Mouse (Mus musculus): ENCODE results near the gene Cyth2. TPM values are rescaled to one million over a fixed set of nuclear protein-coding genes. Genes with fewer than 3 reads are reported as not detected.
A peak's percentile ranks its signal among the peaks of the same experiment; 100 is the strongest.

Cyth2 gene
- polyA plus RNA-seq, 1 experiment from 2014 or later = 176 TPM

- no peaks in the 10 kb centered on the region for H3K36me3 ChIP-seq (ENCODE audit: control insufficient read depth, insufficient read depth, low read length)
- peaks cover 23% of the 10 kb centered on the region for H3K4me1 ChIP-seq (ENCODE audit: control insufficient read depth, insufficient read depth, low read length)
- 0 out of 2 replicates have a peak, but pooled peaks cover 2% of the 10 kb centered on the region for H3K27me3 ChIP-seq (ENCODE audit: control insufficient read depth, insufficient read depth, low read length)
- under 1% methylated on average over 14 of the region's 14 CpGs for whole genome bisulfite sequencing
- H3K27ac ChIP-seq (replicated peaks; ENCODE audit: low read depth, low read length) = peak overlapping the region; percentile 70
- peak overlapping the region; percentile 90 for H3K4me2 ChIP-seq (ENCODE audit: low read depth, severe bottlenecking)
- ATAC-seq (ENCODE audit: insufficient number of reproducible peaks, low FRiP score, low TSS enrichment, low read depth) (peak; percentile 84), DNase-seq (ENCODE audit: low spot score) (peak; percentile 86)
- H3K4me3 ChIP-seq (ENCODE audit: low read depth, low read length) = peak overlapping the region; percentile 96
- peak overlapping the region; percentile 72 for H3K9ac ChIP-seq (ENCODE audit: low read length)
- H3K9me3 ChIP-seq (ENCODE audit: control insufficient read depth, low read length) = no peaks in the 10 kb centered on the region
Observed at GRCm38 (mm10) chr7:45786136-45786578, 28.2 kb downstream of the Cyth2 start.

GRCm38 (mm10) chr7:45785388-45786135 lies 28.8 kb downstream of the Cyth2 start:
- WGBS = 0% methylated on average over 38 of the region's 42 CpGs
- Histone ChIP-seq H3K9me3 (ENCODE audit: control insufficient read depth, low read length) (no peaks in the 10 kb centered on the region), H3K4me3 (ENCODE audit: low read depth, low read length) (peak overlapping the region; percentile 96), H3K27ac (replicated peaks; ENCODE audit: low read depth, low read length) (peak overlapping the region; percentile 70), H3K9ac (ENCODE audit: low read length) (peak overlapping the region; percentile 72), H3K27me3 (ENCODE audit: control insufficient read depth, insufficient read depth, low read length) (0 out of 2 replicates have a peak, but pooled peaks cover 2% of the 10 kb centered on the region), H3K4me1 (ENCODE audit: control insufficient read depth, insufficient read depth, low read length) (peaks cover 23% of the 10 kb centered on the region), H3K4me2 (ENCODE audit: low read depth, severe bottlenecking) (peak overlapping the region; percentile 90), H3K36me3 (ENCODE audit: control insufficient read depth, insufficient read depth, low read length) (no peaks in the 10 kb centered on the region)
- ATAC-seq (ENCODE audit: insufficient number of reproducible peaks, low FRiP score, low TSS enrichment, low read depth) = peak; percentile 28; the same call in 1 of the 2 replicates
- peak; percentile 65 for DNase-seq (ENCODE audit: low spot score)

GRCm38 (mm10) chr7:45784524-45785372 lies 29.6 kb downstream of the Cyth2 start, which contains the start of gene Sult2b1:
Gene Sult2b1, minus strand, starts transcription at chr7:45784669.
- Histone ChIP-seq H3K27me3 (ENCODE audit: control insufficient read depth, insufficient read depth, low read length) (0 out of 2 replicates have a peak, but pooled peaks cover 2% of the 10 kb centered on the region), H3K9me3 (ENCODE audit: control insufficient read depth, low read length) (no peaks in the 10 kb centered on the region), H3K4me1 (ENCODE audit: control insufficient read depth, insufficient read depth, low read length) (peaks cover 23% of the 10 kb centered on the region), H3K27ac (replicated peaks; ENCODE audit: low read depth, low read length) (peak within 1 kb of the TSS; percentile 70; the same call in 1 of the 2 replicates), H3K4me3 (ENCODE audit: low read depth, low read length) (peak within 1 kb of the TSS; percentile 96), H3K9ac (ENCODE audit: low read length) (peak within 1 kb of the TSS; percentile 72), H3K36me3 (ENCODE audit: control insufficient read depth, insufficient read depth, low read length) (no peaks in the 10 kb centered on the region), H3K4me2 (ENCODE audit: low read depth, severe bottlenecking) (peak within 1 kb of the TSS; percentile 90)
- ATAC-seq (ENCODE audit: insufficient number of reproducible peaks, low FRiP score, low TSS enrichment, low read depth) = peak; percentile 31; the same call in 1 of the 2 replicates
- 31% methylated on average over 17 of the region's 20 CpGs for WGBS
- DNase-seq (ENCODE audit: low spot score) = peak; percentile 93

- Histone ChIP-seq H3K27me3 (ENCODE audit: control insufficient read depth, insufficient read depth, low read length) (0 out of 2 replicates have a peak, but pooled peaks cover 2% of the 10 kb centered on the region), H3K27ac (replicated peaks; ENCODE audit: low read depth, low read length) (peak within 1 kb of the TSS; percentile 6; the same call in 1 of the 2 replicates), H3K4me1 (ENCODE audit: control insufficient read depth, insufficient read depth, low read length) (peaks cover 23% of the 10 kb centered on the region)
Observed at GRCm38 (mm10) chr7:45783511-45784091, 30.8 kb downstream of the Cyth2 start, which contains the start of gene Lmtk3. Gene Lmtk3, plus strand, starts transcription at chr7:45783738.

GRCm38 (mm10) chr7:45782271-45782670 lies 32.1 kb downstream of the Cyth2 start:
- no peaks in the 10 kb centered on the region for H3K9me3 ChIP-seq (ENCODE audit: control insufficient read depth, low read length)
- H3K4me1 ChIP-seq (ENCODE audit: control insufficient read depth, insufficient read depth, low read length) = peaks cover 21% of the 10 kb centered on the region
- no peak overlapping the region for H3K9ac ChIP-seq (ENCODE audit: low read length)
- no peaks in the 10 kb centered on the region for H3K36me3 ChIP-seq (ENCODE audit: control insufficient read depth, insufficient read depth, low read length)
- H3K27ac ChIP-seq (replicated peaks; ENCODE audit: low read depth, low read length) = no peak overlapping the region
- no peak for ATAC-seq (ENCODE audit: insufficient number of reproducible peaks, low FRiP score, low TSS enrichment, low read depth)
- H3K27me3 ChIP-seq (ENCODE audit: control insufficient read depth, insufficient read depth, low read length) = 0 out of 2 replicates have a peak, but pooled peaks cover 2% of the 10 kb centered on the region
- H3K4me3 ChIP-seq (ENCODE audit: low read depth, low read length) = no peak overlapping the region
- DNase-seq (ENCODE audit: low spot score) = no peak
- 75% methylated on average over 4 of the region's 4 CpGs for WGBS
- no peak overlapping the region for H3K4me2 ChIP-seq (ENCODE audit: low read depth, severe bottlenecking)

More at GRCm38 (mm10) chr7:45783511-45784091, 30.8 kb downstream of the Cyth2 start, which contains the start of gene Lmtk3:
- peak; percentile 82 for DNase-seq (ENCODE audit: low spot score)
- under 1% methylated on average over 38 of the region's 38 CpGs for WGBS
- Histone ChIP-seq H3K4me3 (ENCODE audit: low read depth, low read length) (peak within 1 kb of the TSS; percentile 62), H3K9ac (ENCODE audit: low read length) (peak within 1 kb of the TSS; percentile 68; the same call in 1 of the 2 replicates), H3K9me3 (ENCODE audit: control insufficient read depth, low read length) (no peaks in the 10 kb centered on the region), H3K36me3 (ENCODE audit: control insufficient read depth, insufficient read depth, low read length) (no peaks in the 10 kb centered on the region), H3K4me2 (ENCODE audit: low read depth, severe bottlenecking) (peak within 1 kb of the TSS; percentile 90)
- no peak; the same call in 1 of the 2 replicates for ATAC-seq (ENCODE audit: insufficient number of reproducible peaks, low FRiP score, low TSS enrichment, low read depth)

- WGBS = 32% methylated on average over 22 of the region's 22 CpGs
- ATAC-seq (ENCODE audit: insufficient number of reproducible peaks, low FRiP score, low TSS enrichment, low read depth) = no peak
- Histone ChIP-seq H3K4me1 (ENCODE audit: control insufficient read depth, insufficient read depth, low read length) (peaks cover 3% of the 10 kb centered on the region), H3K27ac (replicated peaks; ENCODE audit: low read depth, low read length) (no peak overlapping the region), H3K9me3 (ENCODE audit: control insufficient read depth, low read length) (no peaks in the 10 kb centered on the region), H3K4me2 (ENCODE audit: low read depth, severe bottlenecking) (0 out of 2 replicates have a peak overlapping the region, but pooled peaks have one; percentile 20), H3K4me3 (ENCODE audit: low read depth, low read length) (no peak overlapping the region), H3K36me3 (ENCODE audit: control insufficient read depth, insufficient read depth, low read length) (no peaks in the 10 kb centered on the region), H3K9ac (ENCODE audit: low read length) (no peak overlapping the region), H3K27me3 (ENCODE audit: control insufficient read depth, insufficient read depth, low read length) (0 out of 2 replicates have a peak, but pooled peaks cover 2% of the 10 kb centered on the region)
- DNase-seq (ENCODE audit: low spot score) = no peak
Observed at GRCm38 (mm10) chr7:45779081-45779641, 35.2 kb downstream of the Cyth2 start.

GRCm38 (mm10) chr7:45775237-45775636 lies 39.1 kb downstream of the Cyth2 start:
- H3K9ac ChIP-seq (ENCODE audit: low read length) = no peak overlapping the region
- H3K4me1 ChIP-seq (ENCODE audit: control insufficient read depth, insufficient read depth, low read length) = no peaks in the 10 kb centered on the region
- H3K36me3 ChIP-seq (ENCODE audit: control insufficient read depth, insufficient read depth, low read length) = no peaks in the 10 kb centered on the region
- no peaks in the 10 kb centered on the region for H3K27me3 ChIP-seq (ENCODE audit: control insufficient read depth, insufficient read depth, low read length)
- H3K4me3 ChIP-seq (ENCODE audit: low read depth, low read length) = no peak overlapping the region
- DNase-seq (ENCODE audit: low spot score) = no peak
- no peak overlapping the region for H3K4me2 ChIP-seq (ENCODE audit: low read depth, severe bottlenecking)
- H3K9me3 ChIP-seq (ENCODE audit: control insufficient read depth, low read length) = no peaks in the 10 kb centered on the region
- no peak overlapping the region for H3K27ac ChIP-seq (replicated peaks; ENCODE audit: low read depth, low read length)
- 79% methylated on average over 7 of the region's 7 CpGs for WGBS
- no peak for ATAC-seq (ENCODE audit: insufficient number of reproducible peaks, low FRiP score, low TSS enrichment, low read depth)
